Mouse (Mus musculus) ES-Bruce4 (cell line): Measurements from ENCODE around the gene Ddah2.

ENCODE experiments used
- CTCF ChIP-seq: IDR thresholded peaks from one replicate; pipeline ENCODE4 v1.8.1; 2011; ENCODE audit warnings: low read depth, low read length
- EP300 ChIP-seq: IDR thresholded peaks from 2 replicates; pipeline ENCODE4 v1.6.1; 2011; ENCODE audit warnings: low read depth, low read length; ENCODE audit not compliant: insufficient read depth
- POLR2A ChIP-seq: IDR thresholded peaks from one replicate; pipeline ENCODE4 v1.8.1; 2011; ENCODE audit warnings: low read length; ENCODE audit not compliant: insufficient read depth

DNA sequence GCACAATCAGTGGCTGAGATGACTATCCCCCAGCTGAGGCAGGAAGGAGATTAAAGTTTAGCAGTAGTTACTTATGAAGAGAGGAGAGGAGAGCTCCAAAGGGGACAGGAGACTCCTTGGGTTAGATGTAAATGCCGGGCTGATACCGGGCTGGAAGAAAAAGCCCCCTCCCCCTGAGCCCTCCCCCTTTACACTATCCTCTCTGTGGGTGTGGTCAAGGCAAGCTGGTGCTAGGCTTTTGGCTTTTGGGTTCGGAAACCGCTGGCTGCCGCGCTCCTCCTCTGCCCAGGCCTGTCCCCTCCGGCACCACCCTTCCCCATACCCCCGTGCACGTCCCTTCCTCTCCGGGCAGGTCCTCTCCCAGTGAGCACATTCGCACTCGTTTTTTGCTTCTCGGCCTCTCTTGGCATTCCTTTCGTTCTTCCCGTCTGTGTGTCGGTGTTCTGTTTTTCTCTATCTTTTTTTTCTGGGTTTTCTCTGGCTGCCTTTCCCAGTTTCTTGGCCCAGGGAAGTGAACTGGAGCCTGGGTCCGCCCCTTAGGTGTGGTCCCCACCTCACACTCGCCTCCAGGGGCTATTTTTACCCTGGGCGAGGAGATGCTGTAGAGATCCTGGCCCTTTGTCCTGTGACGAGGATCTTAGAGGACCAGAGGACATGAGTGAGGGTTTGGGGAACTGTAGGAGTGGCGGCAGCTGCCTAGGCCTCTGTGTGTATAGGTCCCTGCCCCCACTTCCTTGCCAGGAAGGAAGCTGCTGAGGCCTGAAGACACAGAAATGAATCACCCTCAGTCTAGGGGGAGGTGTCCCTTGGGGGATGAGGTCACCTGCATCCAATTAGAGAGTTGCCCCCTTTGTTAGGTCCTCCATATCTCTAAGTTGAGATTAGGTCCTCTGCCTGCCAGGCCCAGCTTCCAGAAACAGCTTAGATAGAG is 7.4 kb upstream of the Ddah2 start:
- TF ChIP-seq EP300 (peak; percentile 66), POLR2A (peak; percentile 59), CTCF (no peak)
